Mouse (Mus musculus) frontal cortex, postnatal 10 days (tissue): ENCODE measurements around the gene Efcab11.

Experiments
- DNase-seq, 2 experiments: peaks; one replicate each; pipeline ENCODE4 v3.0.0; 2022; ENCODE audit warnings: low spot score in 2 of 2, mixed read lengths in 1 of 2

The Efcab11 gene

DNA sequence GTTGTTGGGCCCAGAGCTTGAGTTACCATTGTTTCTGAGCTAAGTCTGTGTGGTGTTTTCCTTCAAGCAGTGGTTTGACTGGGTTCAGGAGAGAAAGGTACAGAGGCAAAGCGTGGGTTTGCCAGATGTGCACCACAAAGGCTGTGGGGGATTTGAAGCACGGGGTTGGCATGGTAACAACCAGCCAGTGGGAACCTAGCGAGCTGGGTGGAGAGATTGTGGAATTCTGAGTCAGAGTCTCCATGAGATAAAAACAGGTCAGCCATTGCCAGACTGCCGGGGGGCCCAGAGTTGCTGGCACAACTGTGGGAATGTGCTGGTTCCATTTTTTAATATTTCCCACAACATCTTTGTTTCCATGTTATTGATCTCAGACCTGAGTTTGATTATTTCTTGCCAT lies 202.6 kb downstream of the Efcab11 start:
- DNase-seq: no peak

DNA sequence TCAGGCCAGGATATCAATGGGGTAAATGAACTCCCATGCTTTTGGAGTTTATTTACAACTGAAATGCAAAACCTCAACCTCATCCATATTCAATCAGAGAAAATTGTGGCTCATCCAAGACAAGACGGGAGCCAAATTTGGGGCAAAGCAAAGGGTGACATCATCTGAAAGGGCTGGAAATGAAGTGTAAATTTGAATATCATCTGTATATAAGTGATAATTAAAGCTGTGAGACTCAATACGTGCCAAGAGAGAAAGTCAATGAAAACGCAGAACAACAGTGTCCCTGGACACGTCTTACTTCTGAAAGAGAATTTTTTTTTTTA lies 212.4 kb downstream of the Efcab11 start:
- no peak for DNase-seq

DNA sequence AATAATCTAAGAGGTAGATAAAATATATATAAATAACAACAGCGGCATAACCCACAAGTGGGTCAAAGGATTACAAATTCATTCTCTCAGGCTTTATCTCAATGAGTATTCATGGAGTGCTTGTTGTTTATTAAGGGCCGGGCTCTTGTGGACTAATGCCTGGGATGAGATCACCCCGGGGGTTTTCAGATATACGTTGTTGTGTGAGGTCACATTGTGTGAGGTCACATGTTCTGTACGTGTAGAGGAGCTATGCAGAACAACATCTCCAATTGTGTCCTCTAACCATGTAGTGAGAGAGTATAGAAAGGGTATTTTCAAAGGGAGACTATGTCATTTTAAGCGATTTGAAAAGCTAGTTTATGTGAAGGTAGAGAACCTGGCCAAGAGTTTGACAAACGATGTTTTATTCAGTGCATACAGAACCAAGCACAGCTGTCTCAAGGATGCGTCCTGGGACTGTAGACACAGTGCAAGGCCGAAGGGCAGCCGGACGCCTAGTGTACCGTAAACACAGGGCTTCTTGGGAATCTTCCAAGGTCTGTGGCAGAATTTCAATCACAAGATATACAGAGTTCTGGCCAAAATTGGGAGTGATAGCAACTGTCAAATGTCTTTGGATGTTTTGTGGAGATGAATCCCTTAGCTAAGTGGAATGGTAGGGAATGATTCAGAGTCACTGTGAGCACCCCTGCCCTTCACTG lies 212.9 kb downstream of the Efcab11 start:
- DNase-seq: peak in 1 of 2 experiments; percentile 25

DNA sequence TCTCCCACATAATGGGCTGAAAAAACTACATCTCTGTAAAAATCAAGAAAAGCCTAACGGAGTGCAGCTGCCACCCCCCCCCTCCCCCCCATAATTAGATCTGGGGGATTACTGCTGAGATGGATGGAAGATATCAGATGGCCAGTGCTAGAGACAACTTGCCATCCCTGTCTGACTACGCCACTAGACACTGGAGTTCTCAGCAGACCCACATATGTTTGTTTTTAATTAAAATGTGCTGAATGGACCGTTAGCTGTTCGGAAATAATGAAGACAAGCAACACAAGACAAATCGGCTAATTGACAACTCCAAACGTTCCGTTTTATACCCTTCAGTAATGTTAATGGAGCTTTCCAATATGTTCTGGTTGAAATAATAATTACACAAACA lies 213.5 kb downstream of the Efcab11 start:
- no peak for DNase-seq

DNA sequence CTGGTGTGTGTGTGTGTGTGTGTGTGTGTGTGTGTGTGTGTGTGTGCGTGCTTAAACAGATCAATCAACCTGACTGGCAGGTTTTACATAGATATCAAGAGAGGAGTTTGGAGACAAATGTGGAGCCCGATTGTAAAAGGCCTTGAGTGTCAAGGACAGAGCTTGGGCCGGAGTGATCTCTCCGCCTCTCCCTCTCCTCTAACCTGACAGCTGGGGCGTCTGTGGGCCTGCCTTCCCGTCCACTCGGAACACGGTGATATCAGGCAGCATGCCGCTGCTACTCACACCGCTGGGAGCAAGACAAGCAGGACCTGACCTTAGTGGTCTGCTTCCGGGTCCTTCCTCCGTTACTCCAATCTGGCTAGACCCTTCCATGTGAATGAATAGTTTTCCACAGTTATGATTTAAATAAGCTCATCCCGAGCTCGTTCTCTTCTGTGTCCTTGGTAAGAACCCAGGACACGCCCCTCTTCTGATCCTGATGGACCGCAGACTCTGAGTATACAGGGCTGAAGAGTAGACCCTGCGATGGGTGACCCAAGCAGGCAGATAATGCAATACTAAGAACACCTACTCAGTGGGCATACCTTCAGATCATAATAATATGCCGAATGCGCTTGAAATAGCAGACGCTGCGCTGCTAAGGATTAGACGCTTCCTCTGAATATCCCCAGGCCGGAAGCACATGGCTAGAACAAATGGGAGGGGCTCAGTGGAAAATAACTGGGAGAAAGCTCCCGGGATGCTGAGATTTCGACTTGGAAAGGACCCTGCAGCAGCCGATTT lies 214.1 kb downstream of the Efcab11 start:
- DNase-seq: no peak

DNA sequence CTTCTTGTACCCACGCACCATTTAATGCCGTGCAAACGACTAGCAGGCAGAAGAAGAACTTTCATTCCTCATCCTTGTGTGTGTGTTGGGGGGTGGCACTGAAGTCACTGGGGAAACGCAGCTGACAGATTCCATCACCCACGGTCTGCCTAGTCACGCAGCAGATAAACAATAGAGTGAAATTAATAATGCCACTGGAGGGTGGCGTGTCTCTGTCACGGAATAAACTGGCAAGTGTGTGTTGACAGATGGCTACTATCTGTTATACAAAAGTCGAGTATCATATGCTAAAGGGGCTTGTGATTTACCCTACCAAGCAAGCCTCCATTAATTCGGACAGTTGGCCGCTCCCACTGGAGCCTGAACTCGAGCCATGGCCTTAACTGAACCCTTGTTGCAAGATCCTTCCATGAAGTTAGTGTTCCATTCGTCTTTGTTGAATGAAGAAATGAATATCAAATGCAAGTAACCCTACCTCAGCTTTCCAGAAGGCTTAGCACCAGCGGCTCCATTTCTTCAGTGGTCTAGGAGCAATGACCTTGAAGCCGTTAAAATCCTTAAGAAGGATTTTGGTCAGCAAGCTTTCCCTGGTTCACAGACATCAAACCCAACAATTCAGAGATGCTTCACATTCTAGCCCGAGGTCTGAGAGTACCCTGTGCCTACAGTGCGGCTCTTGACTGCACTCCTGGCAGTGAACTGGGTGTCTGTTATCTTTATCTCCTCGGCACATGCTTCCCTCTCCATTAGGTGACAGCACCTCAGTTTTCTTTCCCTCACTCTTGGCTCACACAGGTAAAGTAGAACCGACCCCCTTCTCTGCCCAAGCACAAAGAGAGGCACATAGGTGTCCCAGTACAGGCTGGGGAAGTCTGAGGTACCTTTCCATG lies 229.0 kb downstream of the Efcab11 start:
- no peak for DNase-seq

DNA sequence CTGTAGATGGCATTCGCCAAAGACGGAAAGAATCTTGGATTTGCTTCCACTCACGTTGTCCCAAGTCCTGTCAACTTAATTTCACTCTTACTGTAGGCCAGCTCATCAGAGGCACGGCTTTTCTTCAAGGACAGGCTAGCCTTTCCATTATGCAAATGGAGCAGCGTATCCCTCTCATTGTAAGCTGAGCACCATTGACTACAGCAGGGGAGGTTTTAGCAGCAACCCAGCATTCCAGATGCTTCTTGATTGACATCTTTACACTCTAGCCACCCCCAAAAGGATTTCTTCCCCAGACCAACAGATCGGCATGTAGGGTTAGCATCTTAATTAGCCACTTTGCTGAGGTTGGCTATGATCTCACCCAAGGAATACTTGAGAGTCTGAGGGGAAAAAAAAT lies 231.8 kb downstream of the Efcab11 start:
- no peak for DNase-seq

DNA sequence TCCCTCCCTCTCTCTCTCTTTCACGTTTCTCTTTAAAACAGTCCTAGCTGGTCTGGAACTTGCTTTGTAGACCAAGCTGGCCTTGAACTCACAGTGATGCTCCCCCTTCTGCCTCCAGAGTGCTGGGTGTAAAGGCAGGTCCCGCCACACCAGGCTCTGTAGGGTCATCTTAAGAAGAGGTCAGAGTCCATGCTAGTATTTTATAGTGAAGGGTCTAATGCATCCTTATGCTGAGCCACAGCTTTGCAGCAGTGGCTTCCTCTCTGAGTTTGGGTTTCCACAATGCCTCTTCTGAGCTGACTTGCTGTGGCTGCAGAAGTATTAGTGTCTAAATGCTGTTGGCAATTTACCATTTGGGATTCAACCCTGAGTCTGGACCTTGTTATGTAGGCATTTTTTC lies 234.5 kb downstream of the Efcab11 start:
- no peak for DNase-seq

DNA sequence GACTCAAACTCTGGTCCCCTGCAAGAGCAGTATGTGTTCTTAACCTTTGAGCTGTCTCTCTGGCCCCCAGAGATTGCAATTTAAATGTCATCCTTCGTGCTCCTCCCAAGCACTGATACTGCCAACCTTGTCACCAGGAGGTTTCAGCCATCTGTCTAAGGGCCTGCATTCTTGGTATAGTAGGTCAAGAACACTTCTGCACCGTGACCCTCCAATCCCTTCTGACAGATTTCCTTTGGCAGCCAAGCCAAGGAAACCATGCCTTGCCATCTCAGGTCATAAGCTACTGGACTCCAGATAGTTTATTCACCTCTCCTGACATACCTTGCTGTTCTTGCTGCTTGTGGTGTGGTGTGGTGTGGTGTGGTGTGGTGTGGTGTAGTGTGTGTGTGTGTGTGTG lies 235.5 kb downstream of the Efcab11 start:
- DNase-seq: no peak

DNA sequence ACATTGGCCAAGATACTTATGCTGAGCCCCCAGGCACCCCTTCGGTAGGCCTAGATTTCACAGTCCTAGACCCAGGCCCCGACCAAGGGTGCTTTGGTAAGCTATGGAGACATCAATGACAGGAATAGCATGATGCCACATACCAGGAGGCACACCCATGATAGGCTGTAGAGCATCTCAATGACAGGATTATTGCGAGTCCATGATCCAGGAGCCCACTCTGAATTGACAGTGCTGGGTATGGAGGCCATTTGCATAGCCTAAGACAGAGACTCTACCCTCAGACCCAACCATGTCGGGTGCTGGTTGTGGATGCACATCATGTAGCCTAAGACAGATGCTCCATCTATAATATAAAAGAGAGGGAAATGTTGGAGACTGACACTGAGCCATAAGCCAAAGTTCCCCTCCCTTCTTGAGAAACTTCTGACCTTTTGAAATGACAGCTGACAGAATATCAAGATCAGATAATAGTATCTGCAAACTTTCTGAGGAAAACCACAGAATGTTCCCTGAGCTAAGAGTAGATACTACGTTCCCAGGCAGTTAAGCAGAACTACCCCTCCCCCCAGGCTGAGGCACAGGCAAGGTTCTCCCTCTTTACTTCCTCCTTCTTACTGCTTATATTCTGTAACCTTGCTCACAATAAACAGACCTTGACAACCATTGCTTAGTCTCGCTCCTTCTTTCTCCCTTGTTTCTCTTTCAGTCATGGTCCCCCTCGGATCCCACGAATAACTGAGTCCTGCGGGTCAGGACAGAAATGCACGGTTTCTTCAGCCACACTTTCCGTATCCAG lies 237.5 kb downstream of the Efcab11 start:
- no peak for DNase-seq

DNA sequence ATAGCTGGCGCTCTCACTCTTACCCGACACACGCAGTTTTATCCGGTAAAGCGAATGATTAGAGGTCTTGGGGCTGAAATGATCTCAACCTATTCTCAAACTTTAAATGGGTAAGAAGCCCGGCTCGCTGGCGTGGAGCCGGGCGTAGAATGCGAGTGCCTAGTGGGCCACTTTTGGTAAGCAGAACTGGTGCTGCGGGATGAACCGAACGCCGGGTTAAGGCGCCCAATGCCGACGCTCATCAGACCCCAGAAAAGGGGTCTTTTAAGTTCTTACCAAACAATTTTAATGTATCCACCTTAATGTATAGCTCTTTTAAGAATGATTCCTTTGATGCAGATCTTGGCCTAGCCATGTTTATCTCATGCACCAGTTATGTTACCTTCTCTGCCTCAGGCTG lies 238.8 kb downstream of the Efcab11 start:
- peak in 1 of 2 experiments; percentile 65 for DNase-seq

DNA sequence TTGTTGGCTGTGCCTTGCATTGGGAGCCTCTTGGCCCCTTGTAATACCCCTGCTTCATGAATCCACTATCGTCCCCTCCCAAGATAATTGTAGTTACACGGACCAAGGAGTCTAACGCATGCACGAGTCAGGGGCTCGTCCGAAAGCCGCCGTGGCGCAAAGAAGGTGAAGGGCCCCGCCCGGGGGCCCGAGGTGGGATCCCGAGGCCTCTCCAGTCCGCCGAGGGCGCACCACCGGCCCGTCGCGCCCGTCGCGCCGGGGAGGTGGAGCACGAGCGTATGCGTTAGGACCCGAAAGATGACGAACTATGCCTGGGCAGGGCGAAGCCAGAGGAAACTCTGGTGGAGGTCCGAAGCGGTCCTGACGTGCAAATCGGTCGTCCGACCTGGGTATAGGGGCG lies 239.3 kb downstream of the Efcab11 start:
- no peak for DNase-seq
